Mouse (Mus musculus) megakaryocyte progenitor cell, adult 5-6 weeks (primary cell): ENCODE measurements around the gene Alox5. TPM values are rescaled to one million over a fixed set of nuclear protein-coding genes. Genes with fewer than 3 reads are reported as not detected.

ENCODE experiments used
- ATAC-seq: replicated peaks from 2 replicates; pipeline ENCODE4 v1.8.0; 2016; ENCODE audit warnings: mild to moderate bottlenecking, moderate TSS enrichment, inconsistent platforms; ENCODE audit not compliant: poor library complexity
- total RNA-seq, 2 experiments: library from RNA; stranded (forward) in 1 of 2; stranded (reverse) in 1 of 2; fragments of 157-497, 149-512 nt in 1 of 2; fragments of 200-1000 nt in 1 of 2; gene quantifications; 2 replicates each; pipeline versions ENCODE4 v1.2.3 to v1.2.4; 2015 to 2017

The Alox5 gene
- total RNA-seq, 2 experiments from 2014 or later, result 5.9 to 9.5 TPM

- no peak for ATAC-seq
Observed at GRCm38 (mm10) chr6:116386506-116386905, 74.5 kb downstream of the Alox5 start.

- ATAC-seq, result no peak
Observed at GRCm38 (mm10) chr6:116386045-116386415, 74.9 kb downstream of the Alox5 start.

- ATAC-seq, result no peak
Observed at GRCm38 (mm10) chr6:116385194-116386044, 75.6 kb downstream of the Alox5 start.

- ATAC-seq, result no peak
Observed at GRCm38 (mm10) chr6:116383582-116383981, 77.4 kb downstream of the Alox5 start.

- ATAC-seq, result peak; percentile 46; the same call in 1 of the 2 replicates
Observed at GRCm38 (mm10) chr6:116381605-116382004, 79.4 kb downstream of the Alox5 start.

GRCm38 (mm10) chr6:116380157-116380556, 80.8 kb downstream of the Alox5 start:
- ATAC-seq, result no peak

GRCm38 (mm10) chr6:116378892-116379291, 82.1 kb downstream of the Alox5 start:
- peak; percentile 51 for ATAC-seq

GRCm38 (mm10) chr6:116374618-116375017, 86.4 kb downstream of the Alox5 start:
- ATAC-seq, result no peak

GRCm38 (mm10) chr6:116374136-116374535, 86.8 kb downstream of the Alox5 start:
- ATAC-seq, result no peak

GRCm38 (mm10) chr6:116371500-116371899, 89.5 kb downstream of the Alox5 start:
- ATAC-seq, result no peak

GRCm38 (mm10) chr6:116370216-116370976, 90.6 kb downstream of the Alox5 start:
- ATAC-seq, result peak; percentile 93

- ATAC-seq, result no peak
Observed at GRCm38 (mm10) chr6:116369811-116370210, 91.2 kb downstream of the Alox5 start.

GRCm38 (mm10) chr6:116367971-116368370, 93.0 kb downstream of the Alox5 start:
- ATAC-seq, result no peak

GRCm38 (mm10) chr6:116361993-116362392, 99.0 kb downstream of the Alox5 start:
- no peak for ATAC-seq

GRCm38 (mm10) chr6:116361463-116361862, 99.5 kb downstream of the Alox5 start:
- ATAC-seq, result no peak

Other genes starting within 250 kb of the Alox5 start
- 31.0 and 32.1 TPM in 2 replicates for gene Zfand4, start 197.0 kb downstream of the Alox5 start, total RNA-seq (2015)
- 25.1 and 29.3 TPM in 2 replicates for gene Zfand4, start 197.0 kb downstream of the Alox5 start, total RNA-seq (2017)
- 11.1 and 15.6 TPM in 2 replicates for gene March8, start 123.2 kb downstream of the Alox5 start, total RNA-seq (2015)
- 18.1 and 29.2 TPM in 2 replicates for gene March8, start 123.2 kb downstream of the Alox5 start, total RNA-seq (2017)
- gene Olfr211, start 27.9 kb upstream of the Alox5 start, total RNA-seq (2015), result not detected in 2 replicates
- not detected in 2 replicates for gene Olfr211, start 27.9 kb upstream of the Alox5 start, total RNA-seq (2017)
- 0.07 and 0.20 TPM in 2 replicates for gene Olfr212, start 45.3 kb upstream of the Alox5 start, total RNA-seq (2015)
- not detected in 2 replicates for gene Olfr212, start 45.3 kb upstream of the Alox5 start, total RNA-seq (2017)
- not detected in 2 replicates for gene Olfr213, start 77.3 kb upstream of the Alox5 start, total RNA-seq (2015)
- not detected in 2 replicates for gene Olfr213, start 77.3 kb upstream of the Alox5 start, total RNA-seq (2017)
- gene Gm5580, start 90.0 kb upstream of the Alox5 start, total RNA-seq (2015), result 0.67 and 0.98 TPM in 2 replicates
- 0.29 and 0.30 TPM in 2 replicates for gene Gm5580, start 90.0 kb upstream of the Alox5 start, total RNA-seq (2017)
- not detected in 2 replicates for gene Olfr214, start 93.1 kb upstream of the Alox5 start, total RNA-seq (2015)
- not detected in 2 replicates for gene Olfr214, start 93.1 kb upstream of the Alox5 start, total RNA-seq (2017)
- not detected in 2 replicates for gene Olfr215, start 123.0 kb upstream of the Alox5 start, total RNA-seq (2015)
- gene Olfr215, start 123.0 kb upstream of the Alox5 start, total RNA-seq (2017), result not detected in 2 replicates
- 129 and 134 TPM in 2 replicates for gene Zfp422, start 167.8 kb upstream of the Alox5 start, total RNA-seq (2015)
- gene Zfp422, start 167.8 kb upstream of the Alox5 start, total RNA-seq (2017), result 58.4 and 63.3 TPM in 2 replicates
- 0.44 TPM in 1 of 2 replicates, not detected in the other for gene Depp1, start 189.4 kb upstream of the Alox5 start, total RNA-seq (2015)
- gene Depp1, start 189.4 kb upstream of the Alox5 start, total RNA-seq (2017), result 0.08 TPM in 1 of 2 replicates, not detected in the other
- 44.9 and 57.1 TPM in 2 replicates for gene Rassf4, start 212.8 kb upstream of the Alox5 start, total RNA-seq (2015)
- gene Rassf4, start 212.8 kb upstream of the Alox5 start, total RNA-seq (2017), result 35.8 and 40.9 TPM in 2 replicates